Mouse (Mus musculus) G1E (cell line): ENCODE measurements around the gene Macrod2. TPM values are rescaled to one million over a fixed set of nuclear protein-coding genes. Genes with fewer than 3 reads are reported as not detected.

ENCODE experiments used
- ATAC-seq: 2 replicates; pipeline ENCODE4 v1.8.0; 2016; ENCODE audit warnings: mild to moderate bottlenecking; ENCODE audit not compliant: insufficient number of reproducible peaks, poor library complexity, low FRiP score, severe bottlenecking; ENCODE audit errors: extremely low read depth
- DNase-seq: peaks from one replicate; pipeline ENCODE4 v3.0.0; 2012; ENCODE audit warnings: low spot score
- H3K27me3 ChIP-seq: 2 replicates; pipeline ENCODE4 v1.6.1; 2012; ENCODE audit warnings: mild to moderate bottlenecking, low read length, inconsistent platforms; ENCODE audit not compliant: insufficient read depth
- H3K36me3 ChIP-seq: replicated peaks from 2 replicates; pipeline ENCODE3; 2012; ENCODE audit warnings: mild to moderate bottlenecking, inconsistent platforms
- H3K4me1 ChIP-seq: 2 replicates; pipeline ENCODE4 v1.6.1; 2012; ENCODE audit warnings: low read depth, low read length, inconsistent platforms, mixed read lengths; ENCODE audit not compliant: insufficient read depth
- H3K4me3 ChIP-seq: 2 replicates; pipeline ENCODE4 v1.5.1; 2012; ENCODE audit warnings: low read depth, mild to moderate bottlenecking, inconsistent platforms, low read length, moderate library complexity, mixed read lengths
- H3K9me3 ChIP-seq: replicated peaks from 2 replicates; pipeline ENCODE4 v1.6.1; 2012; ENCODE audit warnings: inconsistent platforms
- CTCF ChIP-seq: IDR thresholded peaks from 2 replicates; pipeline ENCODE4 v1.5.1; 2012; ENCODE audit warnings: low read depth, low read length, inconsistent platforms, mixed read lengths
- GATA1 ChIP-seq: IDR thresholded peaks from 2 replicates; pipeline ENCODE4 v1.6.1; 2012; ENCODE audit warnings: borderline replicate concordance, low read length, inconsistent platforms, mixed read lengths
- GATA2 ChIP-seq: IDR thresholded peaks from 2 replicates; pipeline ENCODE4 v1.6.1; 2012; ENCODE audit warnings: low read depth, low read length, inconsistent platforms, borderline replicate concordance
- POLR2AphosphoS5 ChIP-seq: IDR thresholded peaks from 2 replicates; pipeline ENCODE4 v1.6.1; 2012; ENCODE audit warnings: low read depth, low read length, inconsistent platforms; ENCODE audit not compliant: insufficient replicate concordance
- TAL1 ChIP-seq: conservative IDR thresholded peaks from 2 replicates; pipeline ENCODE4 v1.6.1; 2012; ENCODE audit warnings: low read depth, low read length, inconsistent platforms, mixed read lengths
- polyA plus RNA-seq: library from polyadenylated mRNA; stranded (reverse); fragments of >175 nt; gene quantifications from 2 replicates; pipeline ENCODE4 v1.2.3, GENCODE M21; 2012
- total RNA-seq, 2 experiments: library from RNA; stranded (forward) in 1 of 2; stranded (reverse) in 1 of 2; fragments of 200-1000 nt in 1 of 2; fragments of >200 nt in 1 of 2; fragmentation: Nextera tagmentation in 1 of 2; gene quantifications; 2 replicates each; pipeline ENCODE4 v1.2.3; 2014 to 2017

Macrod2 gene
- total and polyA plus RNA-seq, 3 experiments = 0.38 TPM; not detected in 2

GRCm38 (mm10) chr2:140822378-140822777 lies 427.3 kb downstream of the Macrod2 start:
- Histone ChIP-seq H3K9me3 (no peaks in the 10 kb centered on the region), H3K4me1 (no peaks in the 10 kb centered on the region), H3K36me3 (no peaks in the 10 kb centered on the region), H3K4me3 (no peak overlapping the region), H3K27me3 (no peaks in the 10 kb centered on the region)
- TF ChIP-seq GATA1 (no peak), POLR2AphosphoS5 (no peak), TAL1 (no peak), GATA2 (no peak)
- ATAC-seq (no peak), DNase-seq (no peak)

GRCm38 (mm10) chr2:140826241-140826640 lies 431.1 kb downstream of the Macrod2 start:
- DNase-seq = no peak
- H3K36me3 ChIP-seq = no peaks in the 10 kb centered on the region
- no peaks in the 10 kb centered on the region for H3K27me3 ChIP-seq
- ATAC-seq = peak; percentile 29; the same call in 1 of the 2 replicates
- H3K9me3 ChIP-seq = no peaks in the 10 kb centered on the region
- no peak for TF ChIP-seq GATA1
- no peak for TF ChIP-seq TAL1
- no peak for TF ChIP-seq POLR2AphosphoS5
- TF ChIP-seq GATA2 = no peak
- TF ChIP-seq CTCF = no peak
- no peaks in the 10 kb centered on the region for H3K4me1 ChIP-seq
- no peak overlapping the region for H3K4me3 ChIP-seq

- Histone ChIP-seq H3K36me3 (no peaks in the 10 kb centered on the region), H3K4me1 (no peaks in the 10 kb centered on the region), H3K4me3 (no peak overlapping the region), H3K9me3 (no peaks in the 10 kb centered on the region), H3K27me3 (no peaks in the 10 kb centered on the region)
- no peak for TF ChIP-seq CTCF
- no peak for TF ChIP-seq GATA1
- no peak for TF ChIP-seq TAL1
- TF ChIP-seq POLR2AphosphoS5 = no peak
- TF ChIP-seq GATA2 = no peak
- ATAC-seq (no peak), DNase-seq (no peak)
Measured at GRCm38 (mm10) chr2:140828859-140829258, 433.8 kb downstream of the Macrod2 start.

GRCm38 (mm10) chr2:140830086-140830485 lies 435.0 kb downstream of the Macrod2 start:
- Histone ChIP-seq H3K4me1 (no peaks in the 10 kb centered on the region), H3K4me3 (no peak overlapping the region), H3K27me3 (no peaks in the 10 kb centered on the region), H3K9me3 (no peaks in the 10 kb centered on the region), H3K36me3 (no peaks in the 10 kb centered on the region)
- no peak for TF ChIP-seq GATA2
- TF ChIP-seq CTCF = no peak
- TF ChIP-seq POLR2AphosphoS5 = no peak
- no peak for TF ChIP-seq GATA1
- TF ChIP-seq TAL1 = no peak
- ATAC-seq (no peak), DNase-seq (no peak)

- Histone ChIP-seq H3K36me3 (no peaks in the 10 kb centered on the region), H3K9me3 (no peaks in the 10 kb centered on the region), H3K4me1 (no peaks in the 10 kb centered on the region), H3K27me3 (no peaks in the 10 kb centered on the region), H3K4me3 (no peak overlapping the region)
- no peak for DNase-seq
- TF ChIP-seq CTCF (no peak), GATA2 (no peak), GATA1 (no peak), POLR2AphosphoS5 (no peak), TAL1 (no peak)
- no peak for ATAC-seq
Measured at GRCm38 (mm10) chr2:140839371-140839770, 444.3 kb downstream of the Macrod2 start.

- no peak for TF ChIP-seq GATA1
- no peak for TF ChIP-seq POLR2AphosphoS5
- no peak for TF ChIP-seq GATA2
- no peak for TF ChIP-seq TAL1
- TF ChIP-seq CTCF = no peak
- Histone ChIP-seq H3K4me1 (no peaks in the 10 kb centered on the region), H3K9me3 (no peaks in the 10 kb centered on the region), H3K36me3 (no peaks in the 10 kb centered on the region), H3K27me3 (no peaks in the 10 kb centered on the region), H3K4me3 (no peak overlapping the region)
- ATAC-seq = no peak
- no peak for DNase-seq
Measured at GRCm38 (mm10) chr2:140839880-140840279, 444.8 kb downstream of the Macrod2 start.

GRCm38 (mm10) chr2:140844030-140844429 lies 448.9 kb downstream of the Macrod2 start:
- TF ChIP-seq CTCF (no peak), GATA2 (no peak), GATA1 (no peak), POLR2AphosphoS5 (no peak)
- no peaks in the 10 kb centered on the region for H3K27me3 ChIP-seq
- ATAC-seq (no peak), DNase-seq (no peak)
- H3K4me3 ChIP-seq = no peak overlapping the region
- no peaks in the 10 kb centered on the region for H3K9me3 ChIP-seq
- no peaks in the 10 kb centered on the region for H3K36me3 ChIP-seq
- no peaks in the 10 kb centered on the region for H3K4me1 ChIP-seq
